Mouse (Mus musculus): ENCODE data around the gene Gja4. TPM values are rescaled to one million over a fixed set of nuclear protein-coding genes. Genes with fewer than 3 reads are reported as not detected.

Gene Gja4
- total and polyA plus RNA-seq, 3 experiments, result not detected

DNA sequence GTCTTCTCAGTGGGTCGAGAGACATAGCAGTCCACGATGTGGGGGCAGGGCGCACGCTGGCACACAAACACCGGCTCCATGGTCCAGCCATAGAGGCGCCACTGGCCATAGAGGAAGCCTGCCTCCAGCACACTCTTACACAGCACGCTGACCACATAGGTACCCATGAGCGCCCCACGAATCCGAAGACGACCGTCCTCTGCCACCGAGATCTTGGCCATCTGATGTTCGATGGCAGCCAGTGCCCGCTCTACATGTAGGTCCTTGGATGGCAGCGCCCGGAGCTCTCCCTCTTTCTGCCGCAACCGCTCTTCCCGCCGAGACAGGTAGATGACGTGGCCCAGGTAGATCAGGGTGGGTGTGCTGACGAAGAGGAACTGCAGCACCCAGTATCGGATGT, 1.5 kb downstream of the Gja4 start:
- Histone ChIP-seq H3K9ac (ENCODE audit: control insufficient read depth, low read depth, low read length, poor library complexity, severe bottlenecking) (no peak overlapping the region), H3K4me1 (ENCODE audit: control insufficient read depth in 1 of 2, insufficient read depth in 2 of 2, low read length in 2 of 2) (no peaks in the 10 kb centered on the region), H3K27me3 (ENCODE audit: control insufficient read depth in 1 of 2, insufficient read depth in 2 of 2, low read length in 2 of 2) (no peaks in the 10 kb centered on the region), H3K36me3 (ENCODE audit: control insufficient read depth in 1 of 2, insufficient read depth in 2 of 2, low read length in 2 of 2) (no peaks in the 10 kb centered on the region), H3K79me2 (ENCODE audit: control insufficient read depth, insufficient read depth, low read length, poor library complexity) (no peaks in the 10 kb centered on the region), H3K27ac (ENCODE audit: control insufficient read depth, low read depth, low read length) (no peak overlapping the region), H3K9me3 (replicated peaks; ENCODE audit: insufficient read depth, low read length) (no peaks in the 10 kb centered on the region), H3K4me3 (ENCODE audit: control insufficient read depth in 1 of 2, insufficient read depth in 1 of 2, low read depth in 2 of 2, low read length in 2 of 2) (no peak overlapping the region)
- no peak for DNase-seq (ENCODE audit: low read depth, low spot score)
- TF ChIP-seq MXI1 (IDR thresholded peaks at IDR 0.05; ENCODE audit: low read depth, low read length) (no peak), TBP (IDR thresholded peaks at IDR 0.05; ENCODE audit: low read depth, low read length) (no peak), SMC3 (IDR thresholded peaks at IDR 0.05; ENCODE audit: low read depth, low read length) (no peak), MYB (IDR thresholded peaks at IDR 0.05; ENCODE audit: low read depth, low read length) (no peak)

DNA sequence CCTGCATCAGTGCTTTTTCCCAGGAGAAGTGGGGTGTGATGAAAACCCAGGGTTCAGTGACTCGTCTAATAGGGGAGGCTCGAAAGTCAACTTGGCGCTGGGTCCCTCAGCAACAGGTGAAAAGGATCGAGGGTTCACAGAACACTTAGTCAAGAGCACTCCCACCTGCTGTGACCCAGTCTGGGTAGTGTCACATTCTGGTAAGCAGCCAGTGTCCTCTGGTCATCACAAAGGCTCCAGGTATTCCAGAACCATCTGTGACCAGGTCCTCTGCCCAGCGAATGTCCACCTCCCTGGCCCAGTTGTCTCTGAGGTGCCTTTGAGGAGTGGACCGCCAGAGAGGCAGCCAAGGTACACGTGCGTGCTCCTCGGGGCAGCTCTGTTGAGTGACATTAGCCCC, 2.3 kb downstream of the Gja4 start:
- no peak for DNase-seq (ENCODE audit: low read depth, low spot score)
- no peaks in the 10 kb centered on the region for H3K79me2 ChIP-seq (ENCODE audit: control insufficient read depth, insufficient read depth, low read length, poor library complexity)
- no peaks in the 10 kb centered on the region for H3K36me3 ChIP-seq (ENCODE audit: control insufficient read depth in 1 of 2, insufficient read depth in 2 of 2, low read length in 2 of 2)
- TF ChIP-seq GATA1 (IDR thresholded peaks at IDR 0.05; ENCODE audit: low read depth, low read length) (no peak), USF2 (IDR thresholded peaks at IDR 0.05; ENCODE audit: borderline replicate concordance in 1 of 2, insufficient read depth in 1 of 2, low read depth in 1 of 2, low read length in 2 of 2) (no peak), HCFC1 (IDR thresholded peaks at IDR 0.05; ENCODE audit: low read depth, low read length) (no peak), TCF12 (IDR thresholded peaks at IDR 0.05; ENCODE audit: low read depth, low read length) (no peak), MAX (IDR thresholded peaks at IDR 0.05; ENCODE audit: low read length) (no peak), E2F4 (IDR thresholded peaks at IDR 0.05; ENCODE audit: borderline replicate concordance, low read depth, low read length) (no peak), RCOR1 (IDR thresholded peaks at IDR 0.05; ENCODE audit: low read depth, low read length) (no peak)
- H3K27me3 ChIP-seq (ENCODE audit: control insufficient read depth in 1 of 2, insufficient read depth in 2 of 2, low read length in 2 of 2), result no peaks in the 10 kb centered on the region
- no peaks in the 10 kb centered on the region for H3K9me3 ChIP-seq (replicated peaks; ENCODE audit: insufficient read depth, low read length)
- H3K9ac ChIP-seq (ENCODE audit: control insufficient read depth, low read depth, low read length, poor library complexity, severe bottlenecking), result no peak overlapping the region
- H3K4me3 ChIP-seq (ENCODE audit: control insufficient read depth in 1 of 2, insufficient read depth in 1 of 2, low read depth in 2 of 2, low read length in 2 of 2), result no peak overlapping the region
- no peaks in the 10 kb centered on the region for H3K4me1 ChIP-seq (ENCODE audit: control insufficient read depth in 1 of 2, insufficient read depth in 2 of 2, low read length in 2 of 2)
- no peak overlapping the region for H3K27ac ChIP-seq (ENCODE audit: control insufficient read depth, low read depth, low read length)

DNA sequence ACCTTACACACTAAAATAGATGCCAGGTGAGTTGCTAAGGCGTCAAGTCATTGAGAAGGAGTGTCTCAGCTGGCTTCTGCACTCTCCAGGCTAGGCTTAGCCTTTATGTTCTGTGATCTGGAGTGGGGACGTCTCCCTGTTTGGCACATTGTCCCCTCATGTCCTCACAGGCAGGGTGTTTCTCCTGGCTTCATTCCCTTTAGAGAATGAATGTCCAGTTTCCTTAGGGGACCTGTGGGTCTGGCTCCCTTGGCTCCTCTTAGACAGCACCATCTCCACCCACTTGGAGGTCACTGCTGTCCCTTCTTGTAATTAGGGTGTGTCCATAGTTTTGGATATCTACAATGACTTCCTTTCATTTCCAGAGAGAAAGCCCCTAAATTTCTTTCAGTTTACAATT, 6.9 kb downstream of the Gja4 start:
- Histone ChIP-seq H3K27ac (ENCODE audit: control insufficient read depth, low read depth, low read length) (no peak overlapping the region), H3K4me1 (ENCODE audit: control insufficient read depth in 1 of 2, insufficient read depth in 2 of 2, low read length in 2 of 2) (no peaks in the 10 kb centered on the region), H3K9me3 (replicated peaks; ENCODE audit: insufficient read depth, low read length) (no peaks in the 10 kb centered on the region), H3K9ac (ENCODE audit: control insufficient read depth, low read depth, low read length, poor library complexity, severe bottlenecking) (no peak overlapping the region), H3K27me3 (ENCODE audit: control insufficient read depth in 1 of 2, insufficient read depth in 2 of 2, low read length in 2 of 2) (no peaks in the 10 kb centered on the region), H3K36me3 (ENCODE audit: control insufficient read depth in 1 of 2, insufficient read depth in 2 of 2, low read length in 2 of 2) (no peaks in the 10 kb centered on the region), H3K79me2 (ENCODE audit: control insufficient read depth, insufficient read depth, low read length, poor library complexity) (no peaks in the 10 kb centered on the region), H3K4me3 (ENCODE audit: control insufficient read depth in 1 of 2, insufficient read depth in 1 of 2, low read depth in 2 of 2, low read length in 2 of 2) (no peak overlapping the region)
- no peak for DNase-seq (ENCODE audit: low read depth, low spot score)
- TF ChIP-seq SMC3 (IDR thresholded peaks at IDR 0.05; ENCODE audit: low read depth, low read length) (no peak), HCFC1 (IDR thresholded peaks at IDR 0.05; ENCODE audit: low read depth, low read length) (no peak)

All from MEL (cell line).